Mouse (Mus musculus) cerebellum, adult 2 months (tissue): ENCODE measurements around the gene Mrpl53.

Experiments
- CTCF ChIP-seq: fragments of 200-500 bp; IDR thresholded peaks from 2 replicates; pipeline ENCODE4 v1.5.1; 2011; ENCODE audit warnings: low read depth, mild to moderate bottlenecking, control low read depth, low read length, moderate library complexity, borderline replicate concordance; ENCODE audit not compliant: insufficient read depth
- POLR2A ChIP-seq: fragments of 200-500 bp; IDR thresholded peaks from 2 replicates; pipeline ENCODE4 v1.6.1; 2011; ENCODE audit warnings: low read length, control low read depth, borderline replicate concordance; ENCODE audit not compliant: insufficient read depth

DNA sequence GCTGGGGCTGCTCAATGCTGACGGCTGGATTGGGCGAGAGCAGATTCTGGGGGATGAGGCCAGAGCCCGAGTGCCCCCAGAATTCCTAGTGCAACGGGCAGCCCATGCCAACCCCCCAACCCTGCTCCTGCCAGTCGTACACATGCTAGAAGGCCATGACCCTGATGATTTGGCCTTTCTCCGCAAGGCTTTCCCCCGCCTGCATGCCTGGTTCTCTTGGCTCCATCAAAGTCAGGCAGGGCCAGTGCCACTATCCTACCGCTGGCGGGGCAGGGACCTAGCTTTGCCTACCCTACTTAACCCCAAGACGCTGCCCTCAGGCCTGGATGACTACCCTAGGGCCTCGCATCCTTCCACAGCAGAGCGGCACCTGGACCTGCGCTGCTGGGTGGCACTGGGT is 8.8 kb downstream of the Mrpl53 start:
- TF ChIP-seq CTCF (no peak), POLR2A (no peak)
